Comparison of ENCODE assay signal across 8 mouse cellular contexts in genomic region chr13:107100852-107101325, GRCm38 (mm10).
DNase-seq lines count a peak whose midpoint lies in the region; ATAC-seq lines count a peak whose summit lies in the region.

No protein-coding gene starts in this region.

- no peak overlapping the region for H3K4me2 ChIP-seq in embryonic facial prominence, embryonic 11.5 days (ENCODE audit: low read depth, low read length)

- no peak overlapping the region for H3K27ac ChIP-seq in embryonic facial prominence, embryonic 11.5 days (replicated peaks; ENCODE audit: low read depth, low read length)

- H3K9ac ChIP-seq in embryonic facial prominence, embryonic 11.5 days (replicated peaks; ENCODE audit: low read length), result no peak overlapping the region

- peak; percentile 18 for DNase-seq in embryo, embryonic 10 days (ENCODE audit: low spot score)
- no peak for DNase-seq in embryo, embryonic 9.5 days (ENCODE audit: extremely low spot score)
- no peak for DNase-seq in embryonic facial prominence, embryonic 11.5 days (ENCODE audit: low spot score)
- DNase-seq in liver, result peak; percentile 93
- peak; percentile 74 for DNase-seq in spleen, adult 12 weeks (ENCODE audit: low spot score)
- no peak for DNase-seq in urinary bladder, postnatal 14 days (ENCODE audit: low spot score)
- DNase-seq in cerebellum, adult 11 months, result no peak
- DNase-seq in adipocyte (ENCODE audit: low spot score), result no peak

- WGBS in embryonic facial prominence, embryonic 11.5 days, result 66% methylated on average over 6 of the region's 6 CpGs

- peak; percentile 45; the same call in 1 of the 2 replicates for ATAC-seq in embryonic facial prominence, embryonic 11.5 days (replicated peaks; ENCODE audit: insufficient number of reproducible peaks, low FRiP score, low TSS enrichment, low read depth)

- no peaks in the 10 kb centered on the region for H3K4me1 ChIP-seq in embryonic facial prominence, embryonic 11.5 days (ENCODE audit: control insufficient read depth, insufficient read depth, low read length)

- no peaks in the 10 kb centered on the region for H3K9me3 ChIP-seq in embryonic facial prominence, embryonic 11.5 days (replicated peaks; ENCODE audit: control insufficient read depth, low read length)

- no peak overlapping the region for H3K4me3 ChIP-seq in embryonic facial prominence, embryonic 11.5 days (ENCODE audit: low read depth, low read length)

- no peaks in the 10 kb centered on the region for H3K36me3 ChIP-seq in embryonic facial prominence, embryonic 11.5 days (replicated peaks; ENCODE audit: control insufficient read depth, insufficient read depth, low read depth, low read length)

- H3K27me3 ChIP-seq in embryonic facial prominence, embryonic 11.5 days (ENCODE audit: control insufficient read depth, insufficient read depth, low read length), result no peaks in the 10 kb centered on the region

Comparison
In these comparisons a context has a peak if more than half of its experiments do, and no peak if none do; other contexts are left out.
1. DNase-seq: peak in embryo, embryonic 10 days (single experiment), liver (single experiment) and spleen, adult 12 weeks (single experiment); none in embryo, embryonic 9.5 days (single experiment), embryonic facial prominence, embryonic 11.5 days (single experiment), urinary bladder, postnatal 14 days (single experiment), cerebellum, adult 11 months (single experiment) and adipocyte (single experiment).